Mouse (Mus musculus) monocyte, adult 2 months (primary cell): ENCODE data around the gene Nrp1.

Experiments
- DNase-seq, 2 experiments: peaks; one replicate each; pipeline ENCODE4 v3.0.0; 2022; ENCODE audit warnings: low spot score in 2 of 2, low read depth in 1 of 2

Nrp1 gene

GRCm38 (mm10) chr8:128370496-128370895, 12.1 kb downstream of the Nrp1 start:
- DNase-seq: no peak

GRCm38 (mm10) chr8:128371026-128371425, 12.6 kb downstream of the Nrp1 start:
- DNase-seq: no peak

- DNase-seq: no peak
Observed at GRCm38 (mm10) chr8:128371789-128372188, 13.4 kb downstream of the Nrp1 start.

GRCm38 (mm10) chr8:128372724-128373123, 14.3 kb downstream of the Nrp1 start:
- DNase-seq: no peak

GRCm38 (mm10) chr8:128373418-128373817, 15.0 kb downstream of the Nrp1 start:
- DNase-seq: no peak

GRCm38 (mm10) chr8:128375291-128375690, 16.9 kb downstream of the Nrp1 start:
- DNase-seq: no peak

- no peak for DNase-seq
Observed at GRCm38 (mm10) chr8:128383176-128383575, 24.8 kb downstream of the Nrp1 start.

- DNase-seq: no peak
Observed at GRCm38 (mm10) chr8:128384366-128384765, 26.0 kb downstream of the Nrp1 start.

GRCm38 (mm10) chr8:128384921-128385332, 26.5 kb downstream of the Nrp1 start:
- DNase-seq: no peak

- DNase-seq: no peak
Observed at GRCm38 (mm10) chr8:128386963-128387621, 28.7 kb downstream of the Nrp1 start.

GRCm38 (mm10) chr8:128390759-128391158, 32.4 kb downstream of the Nrp1 start:
- no peak for DNase-seq

GRCm38 (mm10) chr8:128391182-128391760, 32.9 kb downstream of the Nrp1 start:
- DNase-seq: no peak

- no peak for DNase-seq
Observed at GRCm38 (mm10) chr8:128394671-128395193, 36.3 kb downstream of the Nrp1 start.

- no peak for DNase-seq
Observed at GRCm38 (mm10) chr8:128396968-128397367, 38.6 kb downstream of the Nrp1 start.

GRCm38 (mm10) chr8:128397441-128397840, 39.0 kb downstream of the Nrp1 start:
- no peak for DNase-seq

- no peak for DNase-seq
Observed at GRCm38 (mm10) chr8:128398472-128399091, 40.2 kb downstream of the Nrp1 start.

- DNase-seq: no peak
Observed at GRCm38 (mm10) chr8:128400286-128400685, 41.9 kb downstream of the Nrp1 start.

GRCm38 (mm10) chr8:128404876-128405275, 46.5 kb downstream of the Nrp1 start:
- no peak for DNase-seq

GRCm38 (mm10) chr8:128413381-128413780, 55.0 kb downstream of the Nrp1 start:
- no peak for DNase-seq

GRCm38 (mm10) chr8:128415730-128416684, 57.6 kb downstream of the Nrp1 start:
- DNase-seq: no peak

GRCm38 (mm10) chr8:128416896-128417295, 58.5 kb downstream of the Nrp1 start:
- DNase-seq: no peak
